Mouse (Mus musculus) frontal cortex, postnatal 10 days (tissue): ENCODE measurements at regions not wholly inside any gene's neighbourhood (a gene's known extent, or its start where the extent isn't known, plus 50 kb on each side); places are given as distances from the start of the nearest gene placed in this dataset.
"Not testable (repeated sequence)": the region's sequence is repeated elsewhere in the genome, so short reads cannot be mapped to it uniquely, and the experiment has no call there.

ENCODE experiments used
- DNase-seq, 2 experiments: peaks; one replicate each; pipeline ENCODE4 v3.0.0; 2022; ENCODE audit warnings: low spot score in 2 of 2, mixed read lengths in 1 of 2

DNA sequence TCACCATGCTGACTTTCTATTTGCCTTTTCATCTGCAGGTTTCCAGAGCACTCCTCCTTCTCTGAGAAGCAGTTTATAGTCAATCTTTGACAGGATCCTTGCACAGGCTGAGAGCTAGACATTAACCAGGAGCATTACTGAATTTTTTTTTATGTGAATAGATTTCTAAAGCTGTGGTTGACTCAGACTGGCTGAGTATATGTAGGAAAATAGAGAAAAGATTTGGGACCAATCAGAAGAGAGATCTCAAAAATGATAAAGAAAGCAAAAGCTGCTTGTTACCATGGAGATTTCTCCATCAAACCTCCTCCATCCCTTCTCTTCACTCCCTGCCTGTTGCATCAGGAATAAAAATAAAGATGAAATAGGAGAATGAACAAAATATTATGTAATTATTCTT lies 731.2 kb upstream of the Ndn start:
- no peak for DNase-seq

- peak; percentile 3 to 6 for DNase-seq
These were observed 701.4 kb upstream of the Ndn start for GRCm38 (mm10) chr7:61644893-61645545.

GRCm38 (mm10) chr7:61658086-61658485 lies 688.3 kb upstream of the Ndn start:
- no peak for DNase-seq

DNA sequence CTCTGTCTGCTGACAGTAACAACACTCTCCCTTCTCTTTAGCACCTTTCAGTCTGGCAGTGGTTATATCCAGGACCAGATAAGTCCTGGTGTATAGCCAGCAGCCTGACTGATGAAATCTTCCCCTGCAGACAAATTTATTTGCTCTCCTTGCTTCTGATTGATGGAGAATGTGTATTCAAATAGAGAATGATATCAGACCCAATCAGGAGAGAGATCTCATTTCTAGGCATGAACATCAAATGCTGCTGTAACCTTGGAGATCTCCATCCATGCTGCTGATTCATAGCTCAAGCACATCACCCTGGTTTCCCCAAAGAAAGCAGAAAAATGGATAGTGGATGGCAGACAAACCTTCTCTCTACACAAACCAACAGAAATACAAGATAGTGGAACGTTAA lies 663.3 kb upstream of the Ndn start:
- DNase-seq: peak; percentile 4 to 6

- no peak for DNase-seq
These were observed 661.2 kb upstream of the Ndn start for GRCm38 (mm10) chr7:61685052-61685655.

- DNase-seq: no peak
These were observed 620.2 kb upstream of the Ndn start for GRCm38 (mm10) chr7:61726149-61726548.

GRCm38 (mm10) chr7:61737511-61737910 lies 608.9 kb upstream of the Ndn start:
- DNase-seq: no peak

GRCm38 (mm10) chr7:61739336-61739735 lies 607.0 kb upstream of the Ndn start:
- not testable (repeated sequence) for DNase-seq

GRCm38 (mm10) chr7:61769826-61770225 lies 576.5 kb upstream of the Ndn start:
- no peak for DNase-seq

- no peak for DNase-seq
These were observed 556.1 kb upstream of the Ndn start for GRCm38 (mm10) chr7:61790113-61790796.

DNA sequence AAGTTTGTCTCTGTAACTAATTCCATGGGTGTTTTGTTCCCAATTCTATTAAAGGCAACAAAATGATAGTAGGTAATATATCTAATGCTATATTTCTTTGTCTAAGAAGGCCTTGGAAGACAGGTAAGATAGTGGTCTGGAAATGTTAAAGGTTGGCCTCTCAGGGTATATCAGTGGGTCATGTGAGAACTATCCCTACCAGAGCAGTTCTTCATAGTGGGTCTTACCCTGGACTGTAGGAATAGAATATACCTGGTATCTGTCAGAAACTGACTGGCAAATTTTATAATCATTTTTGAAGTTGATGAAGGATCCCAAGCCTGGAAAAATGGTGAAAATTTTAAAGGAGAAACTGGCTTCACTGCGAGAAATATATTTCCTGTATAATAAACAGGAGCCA lies 509.5 kb upstream of the Ndn start:
- no peak for DNase-seq

DNA sequence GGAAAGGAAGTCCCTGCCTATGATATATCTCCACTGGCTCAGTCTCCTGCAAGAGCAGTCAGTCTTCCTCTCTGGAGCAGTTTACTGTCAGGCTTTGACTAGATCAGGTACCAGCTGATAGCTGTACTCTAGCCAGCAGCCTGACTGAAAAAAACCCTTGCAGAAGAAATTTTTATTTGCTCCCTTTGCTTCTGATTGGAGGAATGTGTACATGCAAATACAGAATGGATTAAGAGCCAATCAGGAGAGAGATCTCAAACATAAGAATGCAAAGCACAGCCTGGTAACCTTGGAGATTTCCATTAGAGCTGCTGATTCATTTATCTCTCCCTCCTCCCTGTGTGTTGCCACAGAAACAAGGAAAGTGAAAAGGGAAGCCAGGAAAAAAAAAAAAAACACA lies 509.1 kb upstream of the Ndn start:
- DNase-seq: peak; percentile 16 to 17

DNA sequence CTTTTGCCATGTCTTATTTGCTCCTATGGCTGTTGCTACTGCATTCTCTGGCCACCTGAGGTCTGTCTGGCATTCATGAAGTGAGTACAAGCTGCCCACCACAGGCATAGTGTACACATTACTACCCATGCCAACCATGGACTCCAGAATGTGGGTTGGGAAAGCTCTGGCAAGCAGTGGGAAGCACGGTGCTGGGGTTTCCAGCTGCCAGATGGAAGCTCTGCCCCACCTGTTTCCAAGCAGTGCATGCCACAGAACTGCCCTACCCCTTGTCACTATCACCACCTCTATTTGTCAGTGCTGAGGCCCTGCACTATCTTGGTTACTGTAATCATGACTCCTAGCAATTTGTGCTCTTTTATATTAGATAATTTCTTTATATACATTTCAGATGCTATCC lies 494.4 kb upstream of the Ndn start:
- no peak for DNase-seq

GRCm38 (mm10) chr7:61864517-61864916 lies 481.9 kb upstream of the Ndn start:
- DNase-seq: no peak

DNA sequence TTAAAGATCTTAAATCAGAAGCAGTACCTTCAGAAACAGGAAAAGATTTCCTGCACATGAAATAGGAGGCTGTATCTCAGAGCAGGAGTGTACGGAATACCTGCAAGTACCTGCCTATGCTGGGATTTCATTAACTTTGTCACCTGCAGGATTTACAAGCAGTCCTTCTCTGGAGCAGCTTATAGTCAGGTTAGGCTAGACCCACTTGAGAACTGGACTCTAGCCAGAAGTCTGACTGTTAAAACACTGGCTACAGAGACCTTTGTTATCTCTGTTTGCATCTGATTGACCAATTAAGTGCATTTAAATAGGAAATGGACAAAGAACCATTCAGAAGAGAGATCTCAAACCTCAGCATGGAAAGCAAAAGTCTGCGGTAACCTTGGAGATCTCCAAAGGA lies 480.0 kb upstream of the Ndn start:
- DNase-seq: no peak

- DNase-seq: no peak
These were observed 470.1 kb upstream of the Ndn start for GRCm38 (mm10) chr7:61876220-61876619.

DNA sequence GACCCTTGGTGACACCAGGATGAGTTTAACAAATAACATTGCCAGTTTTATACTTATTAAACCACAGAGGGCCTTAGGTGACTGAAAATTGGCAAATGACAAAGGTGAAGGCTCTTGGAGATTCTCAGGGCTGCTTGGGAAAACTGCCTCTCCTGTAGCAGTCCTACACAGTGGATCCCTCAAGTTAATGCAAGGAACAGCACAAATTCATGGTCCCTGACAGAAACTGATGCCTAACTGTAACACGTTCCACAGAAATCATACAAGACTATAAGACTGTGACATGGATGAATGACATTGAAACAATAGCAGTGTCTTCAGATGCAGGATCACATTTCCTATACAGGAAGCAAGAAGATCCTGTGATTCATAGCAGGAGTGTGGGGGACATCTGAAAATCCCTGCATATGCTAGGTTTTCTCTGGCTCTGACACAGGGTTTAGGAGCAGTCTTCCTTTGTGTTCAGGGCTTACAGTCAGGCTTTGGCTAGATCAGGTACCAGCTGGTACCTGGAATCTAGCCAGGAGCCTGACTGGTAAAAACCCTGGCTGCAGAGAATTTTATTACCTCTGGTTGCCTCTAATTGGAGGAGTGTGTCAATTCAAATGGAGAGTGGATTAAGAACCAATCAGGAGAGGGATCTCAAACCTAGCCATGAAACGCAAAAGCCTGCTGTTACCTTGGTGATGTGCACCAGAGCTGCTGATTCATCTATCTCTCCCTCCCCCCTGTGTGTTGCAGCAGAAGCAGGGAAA lies 468.9 kb upstream of the Ndn start:
- DNase-seq: peak; percentile 24 to 52

DNA sequence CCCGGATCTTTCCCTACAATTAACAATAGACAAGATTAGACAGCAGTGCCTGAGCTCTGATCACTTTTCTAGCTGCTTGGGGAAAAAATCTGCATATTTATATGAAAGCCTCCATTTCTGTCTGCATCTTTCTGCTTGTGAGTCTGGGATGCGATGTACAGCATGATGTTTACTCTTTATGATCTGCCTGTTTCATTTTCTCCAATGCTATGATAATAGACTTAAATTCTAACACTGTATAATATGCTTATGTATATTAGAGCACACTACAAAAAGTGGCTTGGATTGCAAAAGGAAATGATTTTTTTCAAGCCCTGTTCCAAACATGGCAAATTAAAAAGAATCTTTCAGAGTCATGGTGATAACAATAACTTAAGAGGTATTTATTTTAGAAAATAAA lies 468.3 kb upstream of the Ndn start:
- DNase-seq: no peak

DNA sequence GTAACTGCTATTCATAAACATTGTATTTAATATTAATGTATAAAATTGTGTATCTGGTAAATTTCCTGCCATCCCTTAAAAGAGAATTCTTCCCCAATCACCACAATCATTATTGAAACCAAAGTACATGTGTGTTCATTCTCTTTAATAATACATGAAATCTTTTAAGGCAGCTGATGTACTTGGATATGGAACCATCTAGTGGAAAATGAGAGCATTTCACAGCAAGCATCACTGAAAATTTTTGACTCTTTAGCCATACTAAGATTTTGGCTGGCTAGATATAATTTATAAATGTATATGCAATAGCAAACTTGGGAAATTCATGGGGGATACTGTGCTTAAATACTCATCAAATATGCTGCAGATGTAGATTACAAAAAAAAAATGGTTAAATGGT lies 467.8 kb upstream of the Ndn start:
- no peak for DNase-seq
